Mouse (Mus musculus) cerebellum, adult 2 months (tissue): ENCODE measurements around the gene Fam98a.

Experiments used
- CTCF ChIP-seq: fragments of 200-500 bp; IDR thresholded peaks from 2 replicates; pipeline ENCODE4 v1.5.1; 2011; ENCODE audit warnings: low read depth, mild to moderate bottlenecking, control low read depth, low read length, moderate library complexity, borderline replicate concordance; ENCODE audit not compliant: insufficient read depth
- POLR2A ChIP-seq: fragments of 200-500 bp; IDR thresholded peaks from 2 replicates; pipeline ENCODE4 v1.6.1; 2011; ENCODE audit warnings: low read length, control low read depth, borderline replicate concordance; ENCODE audit not compliant: insufficient read depth

- no peak for TF ChIP-seq POLR2A
- TF ChIP-seq CTCF, result no peak
Measured at GRCm38 (mm10) chr17:75539130-75539529, 12.6 kb downstream of the Fam98a start.
